Mouse (Mus musculus) adrenal gland, postnatal 14 days (tissue): ENCODE measurements around the gene Mtmr1. TPM values are rescaled to one million over a fixed set of nuclear protein-coding genes. Genes with fewer than 3 reads are reported as not detected.

Source experiments
- DNase-seq: peaks from one replicate; pipeline ENCODE4 v3.0.0; 2021; ENCODE audit warnings: mixed read lengths
- total RNA-seq: library from RNA; stranded (reverse); gene quantifications from 2 replicates; pipeline ENCODE4 v1.2.3, GENCODE M21; 2021

The Mtmr1 gene
- total RNA-seq, 1 experiment from 2014 or later, result 26.6 TPM

DNA sequence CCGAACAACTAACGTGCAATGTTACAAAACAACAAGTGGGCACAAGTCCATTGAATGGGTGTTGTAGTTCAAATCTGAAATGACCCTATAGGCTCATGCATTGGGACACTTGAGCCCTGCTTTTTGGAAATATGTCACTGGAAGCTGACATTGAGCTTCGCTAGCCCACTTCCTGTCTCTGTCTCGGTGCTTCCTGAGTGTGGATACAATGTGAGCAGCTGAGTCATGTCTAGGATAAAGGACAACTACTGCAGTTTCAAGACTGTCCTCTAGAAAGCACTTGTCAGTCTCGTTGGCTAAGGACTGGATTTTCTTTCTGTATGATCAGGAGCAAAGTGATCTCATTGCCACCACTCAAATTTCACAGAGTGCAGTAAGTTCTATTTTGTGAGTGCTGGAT lies 78.4 kb downstream of the Mtmr1 start:
- DNase-seq, result no peak

DNA sequence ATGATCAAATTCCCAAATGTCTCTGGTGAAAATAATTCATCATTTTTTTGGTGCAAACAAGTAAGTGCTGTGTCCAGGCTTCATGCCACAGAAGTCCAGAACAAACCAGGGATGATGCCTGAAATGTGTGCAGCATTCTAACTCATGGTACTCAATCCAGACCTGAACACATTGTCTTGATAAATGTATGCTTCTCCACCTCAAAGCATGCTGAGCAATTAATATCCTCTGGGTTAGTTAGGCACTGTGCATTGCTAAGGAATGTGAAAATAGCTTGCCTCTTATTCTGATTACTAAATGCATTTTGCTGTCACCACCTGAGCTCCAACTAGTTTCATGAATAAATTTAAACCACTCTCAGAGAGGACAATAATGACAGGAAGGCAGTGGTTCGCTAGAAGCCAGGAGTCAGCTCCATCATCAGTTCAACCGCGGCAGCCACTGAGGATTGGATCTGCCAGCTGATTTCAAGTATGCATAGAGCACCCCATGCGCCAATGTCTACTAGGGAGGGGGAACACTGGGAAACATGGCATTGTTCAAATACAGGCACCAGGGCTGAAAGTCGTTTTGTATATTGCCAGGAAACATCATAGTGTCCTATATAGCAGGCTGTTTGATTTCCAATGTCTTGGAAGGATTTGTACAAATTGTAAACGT lies 91.6 kb downstream of the Mtmr1 start:
- no peak for DNase-seq

DNA sequence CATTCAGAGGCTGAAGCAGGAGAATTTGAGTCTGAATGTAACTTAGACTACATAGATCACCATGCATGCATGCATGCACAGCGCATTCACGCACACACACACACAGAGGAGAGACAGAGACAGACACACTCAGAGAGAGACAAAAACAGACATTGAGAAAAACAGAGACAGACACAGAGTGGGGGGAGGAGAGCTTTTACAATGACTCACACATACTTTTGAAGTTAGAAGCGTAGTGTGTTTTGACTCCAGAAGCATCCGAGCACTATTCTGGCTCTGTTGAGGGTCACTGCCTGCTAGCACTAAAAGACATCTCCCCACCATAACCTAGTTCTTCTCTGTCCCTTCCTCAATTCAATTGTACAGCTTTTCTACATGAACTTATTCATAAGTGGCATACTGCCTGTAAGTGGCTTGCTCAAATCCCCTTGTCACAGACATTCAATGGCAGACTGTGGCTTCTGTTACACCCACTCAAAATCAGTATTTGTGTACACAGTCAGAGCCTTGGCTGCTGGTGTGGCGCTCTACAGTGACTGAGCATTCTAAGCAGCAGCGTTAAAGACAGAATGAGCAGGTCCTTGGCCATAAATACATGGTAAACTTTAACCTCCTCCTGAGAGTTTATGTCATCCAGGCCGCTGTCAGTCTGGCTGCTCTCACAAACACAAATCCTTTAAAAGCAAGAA lies 99.7 kb downstream of the Mtmr1 start:
- no peak for DNase-seq

DNA sequence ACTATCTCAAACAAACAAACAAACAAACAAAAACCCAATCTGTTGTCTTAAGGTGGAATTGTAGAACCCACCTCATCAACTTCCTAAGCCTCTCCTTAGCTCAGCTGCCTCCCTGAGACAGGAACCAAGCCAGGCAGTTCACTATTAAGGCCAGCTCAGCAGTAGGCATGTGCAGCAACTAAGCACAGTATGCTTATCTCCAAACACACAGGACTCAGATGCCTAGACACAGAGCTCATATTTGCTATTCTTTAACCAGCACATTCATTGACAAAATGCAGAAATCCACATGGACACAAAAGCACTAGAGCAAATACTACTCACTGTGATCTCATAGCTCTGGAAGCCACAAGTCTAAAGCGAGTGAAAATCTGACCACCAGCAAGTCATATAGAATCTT lies 100.9 kb downstream of the Mtmr1 start:
- no peak for DNase-seq

DNA sequence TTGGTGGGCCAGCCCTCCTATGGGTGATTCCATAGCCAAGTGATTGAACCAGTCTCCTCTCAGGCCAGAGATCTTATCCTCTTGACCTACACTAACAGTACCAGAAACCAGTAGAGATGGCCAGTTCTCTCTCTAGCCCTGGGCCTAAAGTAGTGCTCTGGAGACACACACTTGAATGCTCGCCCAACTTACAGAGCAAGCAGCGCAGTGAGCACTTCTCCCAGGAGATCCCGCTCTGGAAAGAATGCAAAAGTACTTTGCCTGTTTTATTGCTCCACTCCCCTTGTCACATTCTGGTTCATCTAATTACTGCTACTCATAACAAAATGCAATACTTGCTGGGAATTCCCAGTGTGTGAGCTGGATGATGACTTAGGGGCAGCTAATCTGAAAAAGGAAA lies 102.9 kb downstream of the Mtmr1 start:
- DNase-seq, result no peak

Other genes with a start within 250 kb of the Mtmr1 start
- gene Mtm1, start 154.0 kb upstream of the Mtmr1 start, total RNA-seq, result 15.7 and 18.1 TPM in 2 replicates
- 55.5 and 58.6 TPM in 2 replicates for gene Cd99l2, start 128.1 kb downstream of the Mtmr1 start, total RNA-seq
- gene Hmgb3, start 191.2 kb downstream of the Mtmr1 start, total RNA-seq, result 151 and 154 TPM in 2 replicates